Mouse (Mus musculus) granulocyte monocyte progenitor cell, adult 5-6 weeks (primary cell): ENCODE results near the gene Tsg101. TPM values are rescaled to one million over a fixed set of nuclear protein-coding genes. Genes with fewer than 3 reads are reported as not detected.

ENCODE experiments used
- ATAC-seq: replicated peaks from 2 replicates; pipeline ENCODE4 v1.8.0; 2016; ENCODE audit warnings: mild to moderate bottlenecking, moderate TSS enrichment, inconsistent platforms; ENCODE audit not compliant: poor library complexity, severe bottlenecking
- total RNA-seq, 2 experiments: library from RNA; stranded (forward) in 1 of 2; stranded (reverse) in 1 of 2; fragments of 200-712, 200-1000 nt in 1 of 2; fragments of >200 nt in 1 of 2; fragmentation: Nextera tagmentation in 1 of 2; gene quantifications; 2 replicates each; pipeline ENCODE4 v1.2.3; 2014 to 2017

Gene Tsg101
- total RNA-seq (2014; fragmentation: Nextera tagmentation) = 79.0 and 140 TPM in 2 replicates
- total RNA-seq (2017) = 33.1 and 43.8 TPM in 2 replicates

- peak; percentile 92 for ATAC-seq
These were observed at the start of gene Tsg101 for GRCm38 (mm10) chr7:46919551-46920176. Gene Tsg101 (minus strand): TSS chr7:46919969.

DNA sequence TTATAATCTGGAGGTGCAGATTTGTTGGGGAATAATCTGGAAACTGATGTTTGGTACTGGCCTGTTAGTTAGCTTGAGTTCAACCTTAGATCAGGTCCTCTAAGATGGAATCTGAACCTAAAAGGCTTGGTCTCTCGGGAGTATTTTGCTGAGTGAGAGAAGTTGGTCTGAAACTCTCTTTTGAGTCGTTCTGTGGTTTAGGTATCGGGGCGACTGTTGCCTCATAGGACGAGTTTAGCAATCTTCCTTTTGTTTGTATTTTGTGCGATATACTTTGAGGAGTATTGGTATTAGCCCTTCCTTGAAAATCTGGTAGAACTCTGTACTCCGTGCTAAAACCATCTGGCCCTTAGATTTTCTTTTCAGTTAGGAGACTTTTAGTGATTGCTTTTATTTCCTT is 44.3 kb upstream of the Tsg101 start:
- peak; percentile 67 for ATAC-seq

GRCm38 (mm10) chr7:46962806-46963618 is 43.2 kb upstream of the Tsg101 start:
- peak; percentile 73 for ATAC-seq

DNA sequence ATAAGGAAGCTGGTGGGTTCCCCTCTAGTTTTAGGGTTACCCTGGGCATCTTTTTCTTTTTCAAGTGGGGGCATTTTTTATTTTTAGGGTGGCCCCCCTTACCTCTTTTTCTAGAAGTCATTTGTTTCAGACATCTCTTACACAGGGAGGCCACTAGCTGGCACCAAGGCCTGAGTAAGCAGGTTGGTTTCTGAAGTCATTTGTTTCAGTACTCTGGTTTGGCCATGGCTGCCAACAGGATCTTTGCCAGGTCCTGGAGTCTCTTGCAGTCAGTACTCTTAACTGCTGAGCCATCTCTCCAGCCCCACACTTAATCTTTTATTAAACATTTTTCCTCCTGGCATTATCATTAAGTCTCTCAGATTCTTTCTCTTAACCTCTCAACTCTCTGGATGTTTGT is 42.4 kb upstream of the Tsg101 start:
- no peak for ATAC-seq

- ATAC-seq = no peak
These were observed 41.2 kb upstream of the Tsg101 start for GRCm38 (mm10) chr7:46960991-46961390.

GRCm38 (mm10) chr7:46958853-46959252 is 39.1 kb upstream of the Tsg101 start:
- ATAC-seq = no peak

GRCm38 (mm10) chr7:46957831-46958691 is 38.3 kb upstream of the Tsg101 start, which contains the start of gene Uevld:
Gene Uevld (minus strand): TSS chr7:46958527.
- ATAC-seq = peak; percentile 94

- ATAC-seq = peak; percentile 70
These were observed 16.1 kb upstream of the Tsg101 start for GRCm38 (mm10) chr7:46935847-46936246.

DNA sequence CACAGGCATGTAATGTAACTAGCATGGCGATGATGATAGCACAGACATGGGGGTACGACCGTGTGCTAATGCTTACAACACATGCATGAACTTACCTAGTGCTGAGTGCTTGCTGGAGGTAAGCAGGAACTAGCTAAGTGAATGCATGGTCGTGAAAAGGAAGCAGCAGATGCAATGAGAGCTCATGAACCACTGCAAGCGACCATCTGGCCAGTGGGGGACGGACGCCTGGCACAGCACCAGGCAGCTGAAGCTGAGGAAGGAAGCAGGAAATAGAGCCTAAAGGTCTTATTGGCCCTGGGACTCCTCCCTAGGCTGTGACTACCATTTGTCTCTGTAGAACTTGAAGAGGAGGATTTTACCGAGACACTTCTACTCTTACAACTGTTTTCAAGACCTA is 15.0 kb upstream of the Tsg101 start:
- ATAC-seq = peak; percentile 76

DNA sequence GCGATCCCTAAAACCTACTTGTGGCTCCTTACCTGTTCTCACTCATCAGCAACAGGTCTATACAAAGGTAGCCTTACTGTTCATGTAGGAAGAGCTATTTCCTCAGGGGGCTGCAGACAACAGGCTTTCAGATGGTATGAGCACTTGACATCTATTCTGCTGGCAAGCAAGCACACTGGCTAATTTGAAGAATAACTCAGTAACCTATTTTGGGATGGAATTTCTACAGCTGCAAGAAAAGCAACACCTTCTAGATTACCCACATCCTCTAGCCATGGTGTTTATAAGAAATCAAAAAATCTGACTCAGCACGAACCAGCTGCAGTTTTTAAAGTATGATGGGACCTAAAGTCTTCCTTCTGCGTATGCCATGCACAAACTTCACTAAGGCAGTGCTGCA is 11.6 kb upstream of the Tsg101 start:
- no peak for ATAC-seq

- ATAC-seq = peak; percentile 97
These were observed 8.5 kb upstream of the Tsg101 start for GRCm38 (mm10) chr7:46928291-46928690.

- no peak for ATAC-seq
These were observed 2.3 kb upstream of the Tsg101 start for GRCm38 (mm10) chr7:46922075-46922474.

DNA sequence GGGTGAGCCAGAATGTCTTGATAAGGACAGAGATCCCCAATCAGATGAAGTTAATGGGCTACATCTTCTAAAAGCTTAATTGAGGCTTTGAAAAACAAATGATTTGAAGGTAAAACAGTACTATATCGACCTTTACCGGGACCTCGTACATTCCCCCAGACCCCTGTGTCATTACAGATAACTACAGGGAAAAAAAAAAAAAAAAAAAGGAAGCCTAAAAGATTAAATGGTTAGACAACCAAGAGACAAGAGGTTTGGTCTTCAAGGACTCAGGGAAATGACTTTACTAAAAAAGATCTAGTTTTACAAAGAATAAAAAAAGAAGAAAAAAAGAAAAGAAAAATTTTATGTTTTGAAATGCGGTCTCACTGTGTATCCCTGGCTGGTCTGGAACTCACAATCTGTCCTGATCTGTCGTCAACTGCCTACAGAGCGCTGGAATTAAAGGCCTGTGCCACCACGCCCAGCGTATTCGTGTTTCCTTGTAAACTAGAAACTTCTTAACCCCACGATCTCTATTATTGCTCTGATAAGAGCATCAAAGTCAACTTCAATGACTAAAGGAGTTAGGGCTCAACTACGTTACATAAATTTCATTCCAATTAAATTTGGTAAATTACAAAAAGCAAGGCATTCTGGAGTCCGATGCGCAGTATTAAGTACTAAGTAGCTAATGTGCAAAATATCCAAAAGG is 944 bp downstream of the Tsg101 start:
- ATAC-seq = no peak

GRCm38 (mm10) chr7:46916376-46916775 is 3.4 kb downstream of the Tsg101 start:
- no peak for ATAC-seq

- peak; percentile 65 for ATAC-seq
These were observed 8.5 kb downstream of the Tsg101 start for GRCm38 (mm10) chr7:46911250-46911649.

DNA sequence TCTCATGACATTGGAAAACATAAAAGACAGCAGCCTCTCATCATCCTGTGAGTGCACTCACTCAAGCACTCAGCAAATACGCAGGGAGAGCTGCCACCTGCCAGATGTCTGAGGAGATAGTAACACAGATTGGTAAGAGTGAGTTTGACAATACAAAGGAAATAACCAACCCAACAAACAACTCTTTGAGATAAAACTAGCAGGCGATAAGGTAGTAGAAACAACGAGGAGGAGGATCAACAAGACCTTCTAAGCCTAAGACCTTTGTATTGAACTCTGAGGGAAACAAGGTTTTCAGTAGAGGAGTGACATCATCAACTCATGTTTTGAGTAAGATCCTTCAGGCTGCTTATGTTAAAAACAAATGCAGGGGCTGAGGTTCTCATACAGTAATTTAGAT is 20.4 kb downstream of the Tsg101 start:
- no peak for ATAC-seq

GRCm38 (mm10) chr7:46895511-46895910 is 24.3 kb downstream of the Tsg101 start:
- peak; percentile 97 for ATAC-seq

- ATAC-seq = no peak
These were observed 36.5 kb downstream of the Tsg101 start for GRCm38 (mm10) chr7:46883304-46883703.

DNA sequence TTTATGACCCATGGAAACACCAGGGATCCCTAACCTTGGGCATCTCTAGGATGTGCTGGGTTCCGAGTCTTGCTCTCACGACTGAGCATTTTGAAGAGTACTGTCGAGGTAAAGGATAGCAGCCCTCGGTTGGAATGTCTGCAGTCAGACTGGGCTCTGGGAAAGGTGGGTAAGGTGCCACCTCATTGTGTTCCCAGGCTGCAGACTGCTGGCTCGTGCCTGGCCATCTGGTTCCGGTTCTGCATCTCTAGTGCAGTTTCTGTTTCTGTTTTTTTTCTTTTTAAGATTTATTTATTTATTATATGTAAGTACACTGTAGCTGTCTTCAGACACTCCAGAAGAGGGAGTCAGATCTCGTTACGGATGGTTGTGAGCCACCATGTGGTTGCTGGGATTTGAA is 37.8 kb downstream of the Tsg101 start:
- ATAC-seq = peak; percentile 53

DNA sequence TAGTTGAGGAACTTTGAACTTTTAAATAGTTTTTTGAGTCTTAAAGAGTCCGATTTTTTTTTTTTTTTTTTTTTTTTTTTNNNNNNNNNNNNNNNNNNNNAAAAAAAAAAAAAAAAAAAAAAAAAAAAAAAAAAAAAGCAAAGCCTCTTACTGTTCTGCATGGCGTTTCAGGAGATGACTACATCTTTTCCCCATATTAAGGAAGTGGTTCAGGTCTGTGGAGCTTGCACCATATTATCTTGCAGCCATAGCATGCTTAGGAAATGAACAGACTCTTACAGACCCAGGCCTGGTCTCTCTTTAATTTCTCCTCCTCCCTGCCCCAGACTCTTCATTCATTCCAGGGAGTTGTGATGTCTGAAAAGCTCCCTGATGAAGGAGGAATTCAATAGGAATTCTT is 38.8 kb downstream of the Tsg101 start:
- ATAC-seq = peak; percentile 94
